In genomic region chr9:68842134-68842892, GRCm38 (mm10) we compare ENCODE assay signal across 14 mouse cellular contexts.
DNase-seq lines count a peak whose midpoint lies in the region; ATAC-seq lines count a peak whose summit lies in the region.
"Had no signal": no experiment of that assay in that cellular context is flagged by ENCODE, and none has a peak within 500 bp of the region (broad histone marks: within the 10 kb centered on the region; RNA-seq: fewer than 3 reads in every experiment).

No protein-coding gene starts in this region.

- H3K9me3 ChIP-seq in neural tube, embryonic 11.5 days (ENCODE audit: control insufficient read depth, low read length) = no peaks in the 10 kb centered on the region
- H3K9me3 ChIP-seq in midbrain, embryonic 12.5 days = no peaks in the 10 kb centered on the region
- H3K9me3 ChIP-seq: limb, embryonic 13.5 days; lung, embryonic 15.5 days had no signal

- no peak overlapping the region for H3K4me3 ChIP-seq in neural tube, embryonic 11.5 days (ENCODE audit: low read depth, low read length)
- H3K4me3 ChIP-seq in midbrain, embryonic 12.5 days = no peak overlapping the region
- H3K4me3 ChIP-seq: limb, embryonic 13.5 days; lung, embryonic 15.5 days had no signal

- DNase-seq in gastrocnemius, postnatal 14 days = peak; percentile 15
- no peak for DNase-seq in gastrocnemius, postnatal 36 days
- DNase-seq in neural tube, embryonic 11.5 days (ENCODE audit: low spot score) = peak; percentile 25
- DNase-seq in neural tube, embryonic 10.5 days (ENCODE audit: extremely low spot score, low spot score) = no peak
- DNase-seq in skeletal muscle tissue, adult 2 months (ENCODE audit: low read depth, low spot score) = peak; percentile 25
- DNase-seq in thymus, postnatal 4 days = no peak
- no peak for DNase-seq in adrenal gland, postnatal 25 days
- DNase-seq: adrenal gland, postnatal 36 days; cerebellum, adult 2 months had no signal

- H3K27ac ChIP-seq in neural tube, embryonic 11.5 days (ENCODE audit: low read depth, low read length) = no peak overlapping the region
- peak overlapping the region; percentile 35; the same call in 1 of the 2 replicates for H3K27ac ChIP-seq in midbrain, embryonic 12.5 days (replicated peaks)
- H3K27ac ChIP-seq: limb, embryonic 13.5 days; lung, embryonic 15.5 days had no signal

- no peaks in the 10 kb centered on the region for H3K36me3 ChIP-seq in neural tube, embryonic 11.5 days (ENCODE audit: control insufficient read depth, insufficient read depth, low read length)
- H3K36me3 ChIP-seq in midbrain, embryonic 12.5 days = no peaks in the 10 kb centered on the region
- H3K36me3 ChIP-seq: lung, embryonic 15.5 days had no signal

- intact Hi-C loops in gastrocnemius, postnatal 14 days (cut with DNase I; ENCODE audit: low total_unique reads) = no loop called here
- intact Hi-C loops in gastrocnemius, postnatal 36 days (cut with DNase I) = no loop called here

- no peaks in the 10 kb centered on the region for H3K27me3 ChIP-seq in neural tube, embryonic 11.5 days (ENCODE audit: control insufficient read depth, insufficient read depth, low read length)
- no peaks in the 10 kb centered on the region for H3K27me3 ChIP-seq in midbrain, embryonic 12.5 days
- H3K27me3 ChIP-seq: limb, embryonic 13.5 days; lung, embryonic 15.5 days had no signal

- ATAC-seq in neural tube, embryonic 11.5 days (ENCODE audit: insufficient read depth, low FRiP score, low TSS enrichment) = no peak
- ATAC-seq in midbrain, embryonic 12.5 days (ENCODE audit: low FRiP score, low read depth) = no peak
- ATAC-seq: intestine, postnatal 0 days; Patski had no signal

- WGBS in neural tube, embryonic 11.5 days = 75% methylated on average over 16 of the region's 16 CpGs
- 56% methylated on average over 14 of the region's 16 CpGs for WGBS in midbrain, embryonic 12.5 days

- H3K9ac ChIP-seq in neural tube, embryonic 11.5 days (ENCODE audit: low read length) = no peak overlapping the region
- no peak overlapping the region for H3K9ac ChIP-seq in midbrain, embryonic 12.5 days (replicated peaks)
- H3K9ac ChIP-seq: limb, embryonic 13.5 days; lung, embryonic 15.5 days had no signal

- peaks cover 3% of the 10 kb centered on the region for H3K4me1 ChIP-seq in neural tube, embryonic 11.5 days (ENCODE audit: control insufficient read depth, insufficient read depth, low read length)
- H3K4me1 ChIP-seq in midbrain, embryonic 12.5 days = peaks cover 13% of the 10 kb centered on the region; the same call in 1 of the 2 replicates
- H3K4me1 ChIP-seq: limb, embryonic 13.5 days; lung, embryonic 15.5 days had no signal

- no peak overlapping the region for H3K4me2 ChIP-seq in neural tube, embryonic 11.5 days (ENCODE audit: low read depth)
- H3K4me2 ChIP-seq in midbrain, embryonic 12.5 days (replicated peaks) = no peak overlapping the region
- H3K4me2 ChIP-seq: limb, embryonic 13.5 days; lung, embryonic 15.5 days had no signal

Comparison
In these comparisons a context has a peak if more than half of its experiments do, and no peak if none do; other contexts are left out.
1. DNase-seq: peak in gastrocnemius, postnatal 14 days (single experiment), neural tube, embryonic 11.5 days (single experiment) and skeletal muscle tissue, adult 2 months (single experiment); none in gastrocnemius, postnatal 36 days (0 of 2), neural tube, embryonic 10.5 days (single experiment), thymus, postnatal 4 days (single experiment) and adrenal gland, postnatal 25 days (single experiment).